Mouse (Mus musculus) 416B (cell line): Measurements from ENCODE around the gene Aacs.

Experiments
- DNase-seq: peaks from one replicate; pipeline ENCODE4 v3.0.0; 2011; ENCODE audit warnings: low read depth

Aacs gene

DNA sequence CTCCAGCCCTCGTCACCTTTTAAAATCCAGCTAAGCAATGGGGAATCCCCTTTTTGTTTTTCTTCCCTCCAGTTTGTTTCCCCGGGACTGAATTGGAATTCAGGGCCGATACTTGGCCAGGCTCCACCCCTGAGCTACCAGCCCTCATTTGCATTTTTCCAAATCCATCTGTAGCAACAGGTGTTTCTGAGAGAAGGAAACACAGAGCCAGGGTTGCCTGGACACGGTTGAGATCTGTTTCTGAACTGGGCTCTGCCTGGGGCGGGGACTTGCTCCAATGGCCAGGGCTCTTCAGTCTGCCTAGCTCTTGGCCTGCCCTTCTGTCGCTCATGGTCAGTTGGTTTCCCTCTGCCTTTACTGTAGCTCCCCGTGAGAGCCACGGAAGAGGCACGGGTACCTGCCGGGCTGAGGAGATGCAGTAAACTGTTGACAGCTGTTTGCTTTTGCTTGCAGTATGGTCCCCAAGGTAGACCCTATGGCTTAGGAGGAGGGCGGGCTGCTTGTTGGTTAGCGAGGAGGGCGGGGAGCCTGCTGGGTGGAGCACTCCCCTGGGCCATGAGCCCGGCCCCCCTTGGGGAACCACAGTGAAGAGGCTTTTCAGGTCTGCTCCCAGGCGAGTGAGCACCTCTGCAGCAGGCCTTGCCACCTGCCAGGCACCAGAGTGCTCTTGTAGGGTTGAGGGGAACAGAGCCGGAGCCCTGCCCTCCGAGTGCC, 16.9 kb downstream of the Aacs start:
- DNase-seq: no peak

DNA sequence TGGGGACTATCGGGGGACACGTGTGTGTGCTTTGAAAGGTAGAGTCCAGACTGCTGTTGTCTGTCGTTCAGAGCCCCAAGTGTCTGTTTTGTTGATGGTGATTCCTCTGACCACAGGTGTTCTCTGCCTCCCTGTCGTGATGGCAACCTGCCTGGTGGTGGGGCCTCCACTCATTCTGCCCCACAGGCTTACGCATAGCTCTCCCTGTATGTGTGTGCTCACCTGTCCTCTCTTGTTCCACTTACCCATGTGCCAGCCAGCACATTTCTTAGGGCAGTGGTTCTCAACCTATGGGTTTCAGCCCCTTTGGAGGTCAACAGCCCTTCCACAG, 17.4 kb downstream of the Aacs start:
- no peak for DNase-seq

DNA sequence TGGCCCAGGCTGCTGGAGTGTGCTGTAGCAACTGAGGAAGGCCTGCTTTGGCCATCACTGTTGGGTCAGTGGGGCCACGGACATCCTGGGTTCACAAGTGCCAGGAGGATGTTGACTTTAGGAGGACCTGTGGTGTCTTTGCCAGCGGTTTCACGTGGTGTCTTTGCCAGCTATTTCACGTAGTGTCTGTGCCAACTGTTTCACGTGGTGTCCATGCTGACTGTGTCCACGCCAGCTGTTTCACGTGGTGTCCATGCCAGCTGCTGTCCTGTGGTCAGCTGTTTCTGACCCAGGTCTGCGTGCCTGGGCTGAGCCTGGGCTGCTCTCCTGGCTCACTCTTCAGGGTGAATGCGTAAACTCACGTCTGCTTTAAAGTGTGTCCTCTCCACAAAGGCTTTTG, 20.0 kb downstream of the Aacs start:
- no peak for DNase-seq

DNA sequence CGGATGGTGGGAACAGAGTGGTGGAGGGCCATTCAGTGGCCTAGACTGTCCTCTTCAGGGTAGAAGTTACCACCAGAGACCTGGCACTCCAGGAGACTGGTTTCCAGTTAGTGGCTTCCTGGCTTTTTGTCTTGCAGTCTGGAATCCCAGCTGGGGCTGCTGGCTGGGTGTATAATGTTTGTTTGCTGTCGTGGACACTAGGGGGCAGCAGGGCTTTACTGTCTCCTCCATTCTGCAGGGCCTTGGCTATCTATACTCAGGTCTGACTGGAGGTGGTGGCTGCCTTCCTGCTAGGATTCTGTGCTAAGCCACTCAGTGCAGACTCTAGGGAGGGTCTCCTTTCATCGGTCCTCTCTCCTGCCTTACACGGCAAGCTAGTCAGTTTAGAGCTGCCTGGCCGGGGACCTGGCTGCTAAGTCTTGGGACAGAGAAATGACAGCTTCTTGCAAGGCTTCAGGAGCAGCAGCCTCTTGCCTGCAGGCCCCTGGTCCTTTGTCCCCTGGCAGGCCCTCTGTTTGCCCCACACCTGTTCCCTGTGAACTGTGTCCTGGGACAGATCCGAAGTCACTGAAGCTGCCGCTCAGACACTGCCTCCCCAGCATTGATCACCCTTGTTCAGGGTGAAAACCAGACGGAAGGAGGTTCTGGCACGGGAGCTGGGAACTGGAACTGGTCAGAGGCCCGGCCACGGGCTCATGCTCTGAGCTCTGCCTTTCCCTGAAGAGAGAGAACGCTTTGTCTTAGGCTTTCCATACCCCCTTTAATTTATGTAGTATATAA, 22.4 kb downstream of the Aacs start:
- peak; percentile 74 for DNase-seq

DNA sequence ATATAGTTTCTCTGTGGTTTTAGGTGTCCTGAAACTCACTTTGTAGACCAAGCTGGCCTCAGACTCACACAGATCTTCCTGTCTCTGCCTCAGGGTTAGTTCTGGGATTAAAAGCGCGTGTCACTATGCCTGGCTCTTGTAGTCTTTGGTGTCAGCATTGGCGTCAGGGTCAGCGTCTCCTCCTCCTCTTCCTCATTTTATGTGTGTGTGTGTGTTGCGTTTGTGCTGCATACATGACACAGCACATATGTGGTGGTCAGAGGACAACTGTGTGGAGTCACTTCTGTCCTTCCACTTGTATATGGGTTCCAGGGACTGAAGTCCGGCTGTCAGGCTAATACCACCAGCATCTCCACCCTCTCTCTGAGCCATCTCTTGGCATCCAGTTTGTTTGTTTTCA, 25.9 kb downstream of the Aacs start:
- DNase-seq: peak; percentile 56

DNA sequence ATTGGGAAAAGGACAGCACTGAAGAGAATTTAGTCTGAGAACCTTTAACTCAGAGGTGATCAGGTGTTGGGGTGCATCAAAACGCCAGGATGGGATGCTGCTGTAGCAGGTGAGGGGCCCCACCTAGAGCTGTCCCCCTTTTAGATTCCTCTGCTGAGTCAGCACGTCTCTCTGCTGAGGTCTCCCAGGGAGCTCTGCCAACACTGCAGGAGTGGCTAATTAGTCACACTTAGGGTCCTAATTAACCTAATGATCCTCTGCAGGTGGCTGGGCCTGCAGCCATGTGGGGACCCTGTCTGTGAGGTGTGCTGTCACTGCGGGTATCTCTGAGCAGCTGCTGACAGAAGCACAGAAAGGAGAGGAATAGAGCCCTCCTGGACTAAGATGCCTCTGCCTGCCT, 26.6 kb downstream of the Aacs start:
- no peak for DNase-seq

DNA sequence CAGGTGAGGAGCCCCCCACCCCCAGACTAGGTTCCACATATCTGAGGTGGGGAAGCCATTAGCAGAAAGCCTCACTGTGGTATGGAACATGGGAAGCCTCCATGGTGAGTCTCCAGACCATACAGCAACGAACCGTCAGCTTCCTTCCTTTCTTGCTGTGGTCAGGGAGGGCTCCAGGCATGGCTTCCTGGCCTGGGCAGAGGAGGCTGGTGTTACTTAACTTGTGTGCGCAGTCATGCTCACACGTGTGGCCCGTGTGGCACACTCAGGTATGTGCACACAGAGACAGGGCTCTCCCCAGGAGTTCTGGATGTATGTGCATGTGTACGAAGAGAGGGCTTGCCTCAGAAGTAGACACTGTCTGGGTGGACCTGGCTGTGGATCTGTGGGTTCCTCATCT, 28.0 kb downstream of the Aacs start:
- peak; percentile 82 for DNase-seq

DNA sequence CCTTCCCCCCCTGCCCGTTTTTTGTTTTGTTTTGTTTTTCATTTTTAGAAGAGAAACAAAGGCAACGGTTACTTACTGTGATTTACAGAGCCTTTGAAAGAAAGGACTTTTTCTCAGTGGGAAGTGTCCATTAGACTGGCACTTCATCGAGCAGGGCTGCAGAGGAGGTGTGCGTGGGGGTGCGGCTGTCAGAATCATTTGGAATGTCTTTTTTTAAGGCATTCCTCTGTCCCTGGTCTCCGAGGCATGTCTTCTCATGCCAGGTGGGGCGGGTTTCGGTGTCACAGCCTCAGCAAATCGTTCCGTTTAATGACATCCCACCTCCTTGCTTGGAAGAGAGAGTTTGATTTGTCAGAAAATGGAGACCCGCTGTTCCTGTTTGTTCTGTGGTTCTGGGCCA, 29.1 kb downstream of the Aacs start:
- DNase-seq: no peak

DNA sequence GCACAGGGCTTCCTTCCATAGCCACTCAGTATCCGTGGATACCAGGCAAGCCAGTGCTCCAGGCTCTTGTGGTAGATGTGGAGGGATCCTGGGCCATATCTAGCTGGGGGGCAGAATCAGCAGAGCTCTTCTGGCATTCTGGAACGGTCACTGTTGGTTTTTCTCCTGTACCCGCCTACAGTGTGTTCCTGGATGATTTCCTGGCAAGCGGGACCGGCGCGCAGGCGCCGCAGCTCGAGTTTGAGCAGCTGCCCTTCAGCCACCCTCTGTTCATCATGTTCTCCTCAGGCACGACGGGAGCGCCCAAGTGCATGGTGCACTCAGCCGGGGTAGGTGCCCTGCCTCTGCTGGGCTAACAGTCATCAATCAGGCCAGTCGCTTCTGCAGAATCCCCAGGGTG, 30.4 kb downstream of the Aacs start:
- DNase-seq: no peak

DNA sequence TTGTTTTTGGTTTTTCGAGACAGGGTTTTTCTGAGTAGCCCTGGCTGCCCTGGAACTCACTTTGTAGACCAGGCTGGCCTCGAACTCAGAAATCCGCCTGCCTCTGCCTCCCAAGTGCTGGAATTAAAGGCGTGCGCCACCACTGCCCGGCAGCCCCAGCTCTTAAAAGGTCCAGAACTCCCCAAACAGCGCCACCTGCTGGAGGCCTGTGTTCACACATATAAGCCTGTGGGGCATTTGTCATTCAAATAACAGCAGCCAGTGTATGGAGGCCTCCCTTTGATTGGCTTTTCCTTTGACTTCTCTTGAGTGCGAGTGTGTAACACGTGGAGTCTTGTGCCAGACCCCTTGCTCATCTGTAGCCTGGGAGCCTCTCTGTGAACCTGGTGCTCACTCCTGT, 32.0 kb downstream of the Aacs start:
- DNase-seq: peak; percentile 54

DNA sequence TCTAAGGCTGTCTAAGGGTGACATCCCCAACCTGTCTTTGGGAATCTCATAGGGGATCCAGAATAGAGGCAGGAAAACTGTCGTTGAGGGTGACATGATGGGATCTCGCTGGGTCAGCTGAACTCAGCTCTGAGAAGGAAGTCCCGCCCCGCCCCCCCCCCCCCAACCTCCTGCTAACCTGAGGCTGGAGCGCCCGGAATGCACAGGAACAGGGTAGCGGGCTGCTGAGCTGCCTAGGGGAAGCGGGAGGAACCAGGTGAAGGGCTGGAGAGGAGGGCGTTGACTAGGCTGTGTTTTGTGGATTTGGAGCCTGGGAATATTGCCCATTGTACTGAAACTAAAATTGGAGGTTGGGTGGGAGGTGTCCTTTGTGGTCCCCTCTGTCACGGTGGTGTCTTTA, 32.4 kb downstream of the Aacs start:
- no peak for DNase-seq

DNA sequence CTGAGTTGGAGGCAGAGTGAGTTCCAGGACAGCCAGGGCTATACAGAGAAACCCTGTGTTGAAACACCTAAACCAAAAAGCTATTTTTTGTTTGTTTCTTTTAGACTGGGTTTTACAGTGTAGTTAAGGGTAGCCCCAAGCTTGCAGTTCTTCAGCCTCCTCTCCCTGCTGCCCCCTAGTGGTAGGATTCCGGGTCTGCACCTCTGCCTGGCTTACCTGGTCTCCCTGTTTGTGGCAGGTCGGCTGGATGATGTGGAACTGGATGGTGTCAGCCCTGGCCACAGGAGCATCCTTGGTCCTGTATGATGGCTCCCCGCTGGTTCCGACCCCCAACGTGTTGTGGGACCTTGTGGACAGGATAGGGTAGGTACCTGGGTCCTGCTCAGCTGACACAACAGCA, 33.9 kb downstream of the Aacs start:
- peak; percentile 68 for DNase-seq

DNA sequence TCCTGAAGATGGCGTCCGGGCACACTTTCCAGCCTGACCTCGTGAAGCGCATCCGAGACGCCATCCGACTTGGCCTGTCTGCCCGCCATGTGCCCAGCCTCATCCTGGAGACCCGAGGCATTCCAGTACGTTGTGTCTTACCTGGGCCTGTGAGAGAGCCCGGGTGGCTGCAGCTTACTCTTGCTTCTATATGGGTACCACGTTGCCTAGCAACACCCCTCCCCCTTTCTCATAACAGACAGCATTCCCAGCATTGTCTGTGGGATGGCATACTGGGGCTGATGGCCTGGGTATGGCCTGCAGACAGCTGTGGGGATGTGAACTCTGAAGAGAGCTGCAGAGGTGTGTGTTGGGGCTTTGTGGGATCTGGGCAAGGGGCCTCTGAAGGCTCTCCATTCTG, 39.4 kb downstream of the Aacs start:
- no peak for DNase-seq

DNA sequence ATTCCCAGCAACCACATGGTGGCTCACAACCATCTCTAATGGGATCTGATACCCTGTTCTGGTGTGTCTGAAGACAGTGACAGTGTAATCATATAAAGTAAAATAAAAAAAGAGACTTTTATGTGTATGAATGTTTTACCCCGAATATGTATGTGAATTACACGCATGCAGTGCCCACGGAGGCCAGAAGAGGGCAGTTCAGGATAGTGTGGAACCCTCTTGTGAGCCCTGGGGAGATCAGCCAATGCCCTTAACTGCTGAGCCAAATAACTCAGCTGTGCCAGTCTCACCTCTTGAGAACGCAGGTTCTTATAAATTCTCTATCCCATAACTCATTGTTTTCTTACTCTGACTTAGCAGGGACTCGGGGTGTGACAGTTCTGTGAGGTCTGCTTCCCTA, 43.0 kb downstream of the Aacs start:
- peak; percentile 49 for DNase-seq

DNA sequence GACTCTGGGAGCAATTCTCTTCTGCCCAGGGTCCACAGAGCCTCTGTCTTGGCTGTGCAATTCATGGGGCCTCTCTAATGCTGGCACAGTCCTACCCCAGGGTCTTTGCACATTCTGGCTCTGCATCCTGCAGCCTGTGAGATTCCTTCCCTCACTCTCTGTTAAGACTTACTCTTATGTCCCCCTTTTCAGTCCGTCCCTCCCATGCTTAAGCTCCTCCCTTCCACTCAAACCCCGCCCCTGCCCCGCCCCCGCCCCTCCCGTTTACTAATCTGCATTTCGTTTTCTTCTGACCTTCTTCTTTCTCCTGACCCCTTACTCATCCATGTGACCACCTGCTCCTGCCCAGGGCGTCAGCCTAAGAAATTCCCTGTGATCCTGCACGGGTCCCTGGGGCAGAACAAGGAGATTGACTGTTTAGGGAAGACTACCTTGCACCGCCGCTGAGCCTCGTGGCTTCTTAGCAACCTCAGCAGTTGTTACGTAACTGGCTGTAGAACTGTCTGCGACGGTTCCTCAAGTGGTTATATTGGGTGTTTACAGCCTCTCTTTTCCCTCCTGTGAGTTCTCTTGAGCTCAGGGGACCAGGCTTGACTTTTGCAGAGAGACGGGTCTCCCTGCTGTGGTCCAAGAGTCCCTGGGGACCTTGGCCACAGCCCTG, 45.4 kb downstream of the Aacs start:
- peak; percentile 70 for DNase-seq

DNA sequence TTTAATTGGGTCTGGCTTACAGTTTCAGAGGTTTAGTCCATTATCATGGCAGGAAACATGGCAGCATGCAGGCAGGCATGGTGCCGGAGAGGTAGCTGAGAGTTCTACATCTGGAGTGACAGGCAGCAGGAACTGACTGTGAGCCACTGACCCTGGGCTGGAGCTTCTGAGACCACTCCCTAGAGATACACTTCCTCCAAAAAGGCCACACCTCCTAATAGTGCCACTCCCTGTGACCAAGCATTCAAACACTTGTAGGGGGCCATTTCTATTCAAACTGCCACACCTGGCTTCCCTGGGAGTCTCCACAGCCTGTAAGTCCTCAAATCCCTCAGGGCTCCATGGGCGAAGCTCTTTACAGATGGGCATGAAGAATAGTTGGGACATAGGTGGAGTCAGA, 47.7 kb downstream of the Aacs start:
- no peak for DNase-seq

DNA sequence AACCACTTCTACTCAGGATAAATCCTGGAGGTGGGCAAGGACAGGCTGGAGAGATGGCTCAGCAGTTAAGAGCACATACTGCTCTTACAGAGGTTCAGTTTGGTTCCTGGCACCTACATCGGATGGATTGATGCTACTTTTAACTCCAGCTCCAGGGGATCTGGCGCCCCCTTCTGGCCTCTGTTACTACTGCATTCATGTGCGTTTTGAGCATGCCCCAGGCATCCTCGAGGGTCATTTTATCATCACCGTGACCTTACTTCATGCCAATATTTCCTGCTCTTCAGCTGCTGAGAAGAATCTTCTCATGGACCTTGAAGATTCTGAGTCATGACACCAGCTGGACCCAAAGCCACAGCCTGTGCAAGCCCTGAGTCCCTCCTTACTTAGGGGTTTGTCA, 49.9 kb downstream of the Aacs start:
- peak; percentile 44 for DNase-seq

DNA sequence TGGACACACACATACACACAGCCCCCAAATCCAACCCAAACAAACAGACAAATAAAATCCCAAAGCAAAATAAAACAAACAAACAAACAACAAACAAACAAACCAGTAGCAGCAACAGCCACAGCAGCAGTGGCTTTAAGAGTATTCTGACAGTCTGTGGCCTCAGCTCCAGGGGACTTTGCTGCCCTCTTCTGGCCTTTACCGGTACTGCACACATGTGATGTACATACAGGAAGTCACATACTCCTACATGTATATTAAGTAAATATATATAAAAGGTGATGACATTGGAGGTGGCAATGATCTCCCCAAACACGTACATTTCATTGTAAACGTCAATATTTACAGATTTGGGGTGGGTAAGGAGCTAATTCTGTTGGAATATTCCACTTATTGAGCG, 50.9 kb downstream of the Aacs start:
- DNase-seq: peak; percentile 62

DNA sequence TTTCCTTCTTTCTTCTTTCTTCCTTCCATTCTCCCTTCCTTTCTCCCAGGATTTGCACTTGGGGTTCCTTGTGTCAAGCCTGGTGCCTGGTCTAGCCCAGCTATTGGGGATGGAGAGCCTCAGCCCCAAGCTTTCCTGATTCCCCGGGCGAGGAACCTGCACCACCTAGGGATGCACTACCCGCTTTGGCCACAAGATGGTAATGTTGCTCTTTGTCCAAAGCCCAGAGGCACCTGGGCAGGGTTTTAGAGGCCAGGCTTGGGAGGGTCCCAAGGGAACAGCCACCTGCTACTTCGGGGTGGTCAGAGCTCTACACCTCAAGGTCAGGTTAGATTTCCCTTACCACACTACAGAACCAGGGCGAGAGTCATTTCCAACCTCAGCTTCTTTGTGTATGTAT, 53.5 kb downstream of the Aacs start:
- DNase-seq: peak; percentile 45

DNA sequence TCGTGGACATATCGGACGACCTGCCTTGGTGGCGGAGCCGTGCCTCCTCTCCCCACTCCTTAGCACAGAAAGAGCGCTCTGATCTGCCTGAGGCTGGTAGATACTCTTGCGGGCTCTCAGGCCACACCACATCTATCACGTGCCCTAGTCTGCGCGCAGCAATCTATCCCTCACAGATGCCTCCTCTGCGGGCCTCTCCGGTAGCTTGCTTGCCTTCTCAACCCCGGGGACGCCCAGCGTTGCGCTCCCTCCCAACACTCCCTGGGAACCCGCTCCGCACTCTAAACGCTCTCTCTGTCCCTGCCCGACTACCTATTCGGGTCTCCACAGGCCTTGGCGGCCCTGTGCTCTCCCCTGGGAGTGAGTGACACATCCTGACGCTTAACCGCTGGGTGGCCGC, 56.0 kb downstream of the Aacs start, which contains the start of gene Tmem132b:
Tmem132b (plus strand) TSS at position 141 of the 400 bp plus-strand sequence.
- no peak for DNase-seq

DNA sequence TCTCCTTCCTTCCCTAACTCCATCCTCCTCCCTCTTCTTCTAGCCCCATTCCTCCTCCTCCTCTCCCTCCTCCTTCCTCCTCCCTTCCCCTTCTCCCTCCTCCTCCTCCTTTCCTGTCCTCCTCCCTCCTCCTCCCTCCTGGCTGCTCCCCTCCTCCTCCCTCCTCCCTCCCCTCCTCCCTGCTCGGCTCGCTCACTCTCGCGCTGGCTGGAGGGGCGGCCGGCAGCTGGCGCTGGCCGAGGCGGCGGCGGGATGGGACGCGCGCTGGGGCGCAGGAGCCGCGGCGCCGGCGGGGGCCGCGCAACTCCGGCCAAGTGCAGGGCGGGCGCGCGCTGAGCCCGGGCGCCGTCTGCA, 56.6 kb downstream of the Aacs start:
- no peak for DNase-seq

DNA sequence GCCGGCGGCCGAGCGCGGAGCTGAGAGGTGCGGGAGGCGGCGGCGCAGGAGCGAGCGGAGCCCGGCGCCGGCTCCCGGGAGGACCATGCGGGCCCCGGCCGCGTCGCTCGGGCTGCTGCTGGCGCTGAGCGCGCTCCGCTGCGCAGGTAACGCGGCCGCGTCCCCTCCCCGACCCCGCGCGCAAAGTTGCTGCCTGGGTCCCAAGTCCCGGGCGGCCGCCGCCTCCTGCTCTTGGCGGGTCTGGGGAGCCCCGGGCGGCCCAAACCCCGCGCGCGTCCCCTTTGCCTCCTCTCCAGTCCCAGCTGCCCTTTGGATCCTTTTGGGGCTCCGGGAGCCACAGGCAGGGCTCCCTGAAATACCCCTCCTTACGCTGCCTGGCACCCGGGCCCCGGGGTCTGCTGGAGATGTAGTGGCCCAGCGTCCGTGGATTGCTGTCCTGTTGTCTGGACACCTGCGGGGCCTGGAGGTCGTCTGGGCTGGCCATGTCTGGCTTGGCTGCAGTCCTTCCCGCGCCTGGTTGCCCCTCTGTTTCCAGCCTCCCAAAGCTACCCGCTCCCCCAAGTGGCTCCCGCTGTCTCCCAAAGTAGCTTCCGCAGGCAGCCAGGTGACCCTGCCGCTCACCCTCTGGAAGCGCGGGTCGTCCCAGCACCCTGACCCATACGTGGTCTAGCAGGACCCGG, 57.1 kb downstream of the Aacs start:
- DNase-seq: no peak
